Mouse (Mus musculus) heart, embryonic 13.5 days (tissue): ENCODE data around the gene Cenpb. TPM values are rescaled to one million over a fixed set of nuclear protein-coding genes. Genes with fewer than 3 reads are reported as not detected.

Experiments used
- ATAC-seq: fragments of 200-750 bp; cut with Nextera tagmentation; 2 replicates; pipeline ENCODE4 v1.8.0; 2017; ENCODE audit warnings: moderate TSS enrichment; ENCODE audit not compliant: insufficient number of reproducible peaks, low FRiP score, low TSS enrichment; ENCODE audit errors: extremely low read depth
- H3K27ac ChIP-seq: fragments of 300-500 bp; sonication (generic); replicated peaks from 2 replicates; pipeline ENCODE4 v1.5.1; 2015; ENCODE audit warnings: moderate library complexity, mild to moderate bottlenecking, inconsistent platforms
- H3K27me3 ChIP-seq: fragments of 300-500 bp; sonication (generic); replicated peaks from 2 replicates; pipeline ENCODE4 v1.6.1; 2015; ENCODE audit warnings: mild to moderate bottlenecking, inconsistent platforms
- H3K36me3 ChIP-seq: fragments of 300-500 bp; sonication (generic); 2 replicates; pipeline ENCODE4 v1.6.1; 2015; ENCODE audit warnings: mild to moderate bottlenecking, inconsistent platforms
- H3K4me1 ChIP-seq: fragments of 300-500 bp; sonication (generic); 2 replicates; pipeline ENCODE4 v1.6.1; 2015; ENCODE audit warnings: inconsistent platforms
- H3K4me2 ChIP-seq: fragments of 300-500 bp; sonication (generic); 2 replicates; pipeline ENCODE4 v1.6.1; 2015; ENCODE audit warnings: inconsistent platforms, mild to moderate bottlenecking, moderate library complexity
- H3K4me3 ChIP-seq: fragments of 300-500 bp; sonication (generic); 2 replicates; pipeline ENCODE4 v1.5.1; 2015; ENCODE audit warnings: moderate library complexity, mild to moderate bottlenecking, inconsistent platforms
- H3K9ac ChIP-seq: fragments of 300-500 bp; sonication (generic); 2 replicates; pipeline ENCODE4 v1.6.1; 2015; ENCODE audit warnings: inconsistent platforms, mild to moderate bottlenecking, moderate library complexity
- H3K9me3 ChIP-seq: fragments of 300-500 bp; sonication (generic); 2 replicates; pipeline ENCODE4 v1.6.1; 2016; ENCODE audit warnings: inconsistent platforms
- WGBS: fragments of 180-500 bp; shearing (Covaris S2); methylation state at CpG from one replicate; pipeline ENCODE4 v1.1.7; 2015; ENCODE audit warnings: mixed read lengths; 5-methylcytosine and 5-hydroxymethylcytosine counted together
- polyA plus RNA-seq: library from polyadenylated mRNA; unstranded; fragments of >200 nt; fragmentation: Nextera tagmentation; extraction: Ambion mirVana; gene quantifications from 2 replicates; pipeline ENCODE4 v1.2.1, GENCODE M21; 2015

The Cenpb gene
- polyA plus RNA-seq, 1 experiment from 2014 or later = 6.8 TPM

DNA sequence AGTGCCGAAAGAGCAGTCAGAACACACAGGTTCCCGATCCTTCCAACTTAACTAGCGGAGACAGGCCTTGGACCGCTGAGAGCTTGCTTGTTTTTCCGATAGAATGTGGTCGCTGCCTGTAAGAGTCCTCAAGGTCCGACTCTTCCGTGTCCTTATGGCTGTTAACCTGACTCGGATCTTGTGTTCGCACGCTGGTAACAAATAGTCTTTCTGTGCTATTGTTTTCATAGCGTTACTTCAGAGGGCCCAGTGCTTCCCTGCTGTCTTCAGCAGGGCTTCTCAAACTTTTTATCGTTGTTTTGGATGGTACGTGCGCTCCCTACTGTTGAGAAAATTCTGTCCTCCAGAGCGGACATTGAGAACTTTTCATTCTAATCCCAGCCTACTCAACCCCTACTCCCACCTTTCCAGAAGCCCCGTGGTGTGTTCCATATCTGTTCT is 19.2 kb downstream of the Cenpb start:
- Histone ChIP-seq H3K4me3 (peak overlapping the region; percentile 82), H3K4me2 (peak overlapping the region; percentile 85), H3K9me3 (peaks cover 9% of the 10 kb centered on the region; the same call in 1 of the 2 replicates), H3K27me3 (no peaks in the 10 kb centered on the region), H3K9ac (peak overlapping the region; percentile 84), H3K36me3 (peaks cover under 1% of the 10 kb centered on the region; the same call in 1 of the 2 replicates), H3K4me1 (peaks cover 44% of the 10 kb centered on the region), H3K27ac (peak overlapping the region; percentile 92)
- 0 out of 2 replicates have a peak, but pooled peaks have one; percentile 2 for ATAC-seq
- WGBS = 1% methylated on average over 17 of the region's 17 CpGs

GRCm38 (mm10) chr2:131159938-131160581 is 19.8 kb downstream of the Cenpb start, which contains the start of gene 1700037H04Rik:
1700037H04Rik (minus strand) TSS chr2:131160081.
- peaks cover 49% of the 10 kb centered on the region for H3K4me1 ChIP-seq
- H3K27me3 ChIP-seq = no peaks in the 10 kb centered on the region
- peak within 1 kb of the TSS; percentile 92 for H3K27ac ChIP-seq
- peaks cover 6% of the 10 kb centered on the region; the same call in 1 of the 2 replicates for H3K9me3 ChIP-seq
- H3K4me2 ChIP-seq = peak within 1 kb of the TSS; percentile 85
- ATAC-seq = peak; percentile 95
- H3K4me3 ChIP-seq = peak within 1 kb of the TSS; percentile 82
- peak within 1 kb of the TSS; percentile 93 for H3K9ac ChIP-seq
- peaks cover 7% of the 10 kb centered on the region for H3K36me3 ChIP-seq
- WGBS = under 1% methylated on average over 54 of the region's 54 CpGs

GRCm38 (mm10) chr2:131159491-131159910 is 20.4 kb downstream of the Cenpb start:
- WGBS = under 1% methylated on average over 18 of the region's 18 CpGs
- Histone ChIP-seq H3K9me3 (peaks cover under 1% of the 10 kb centered on the region; the same call in 1 of the 2 replicates), H3K27me3 (no peaks in the 10 kb centered on the region), H3K4me2 (peak overlapping the region; percentile 85), H3K36me3 (peaks cover 13% of the 10 kb centered on the region), H3K9ac (peak overlapping the region; percentile 93), H3K4me3 (peak overlapping the region; percentile 82), H3K27ac (peak overlapping the region; percentile 92), H3K4me1 (peaks cover 53% of the 10 kb centered on the region)
- peak; percentile 53 for ATAC-seq

- Histone ChIP-seq H3K4me1 (peaks cover 57% of the 10 kb centered on the region), H3K9ac (no peak overlapping the region), H3K27ac (no peak overlapping the region), H3K4me2 (peak overlapping the region; percentile 85), H3K36me3 (peaks cover 28% of the 10 kb centered on the region), H3K27me3 (no peaks in the 10 kb centered on the region), H3K9me3 (no peaks in the 10 kb centered on the region), H3K4me3 (no peak overlapping the region)
- 84% methylated on average over 7 of the region's 7 CpGs for WGBS
- ATAC-seq = no peak
These were observed 22.9 kb downstream of the Cenpb start for GRCm38 (mm10) chr2:131156987-131157386.

- Histone ChIP-seq H3K4me2 (no peak overlapping the region), H3K27me3 (no peaks in the 10 kb centered on the region), H3K36me3 (peaks cover 57% of the 10 kb centered on the region), H3K27ac (no peak overlapping the region), H3K9ac (no peak overlapping the region), H3K4me3 (no peak overlapping the region), H3K4me1 (peaks cover 45% of the 10 kb centered on the region), H3K9me3 (no peaks in the 10 kb centered on the region)
- WGBS = 91% methylated on average over 4 of the region's 4 CpGs
- ATAC-seq = no peak
These were observed 25.8 kb downstream of the Cenpb start for GRCm38 (mm10) chr2:131154036-131154435.

DNA sequence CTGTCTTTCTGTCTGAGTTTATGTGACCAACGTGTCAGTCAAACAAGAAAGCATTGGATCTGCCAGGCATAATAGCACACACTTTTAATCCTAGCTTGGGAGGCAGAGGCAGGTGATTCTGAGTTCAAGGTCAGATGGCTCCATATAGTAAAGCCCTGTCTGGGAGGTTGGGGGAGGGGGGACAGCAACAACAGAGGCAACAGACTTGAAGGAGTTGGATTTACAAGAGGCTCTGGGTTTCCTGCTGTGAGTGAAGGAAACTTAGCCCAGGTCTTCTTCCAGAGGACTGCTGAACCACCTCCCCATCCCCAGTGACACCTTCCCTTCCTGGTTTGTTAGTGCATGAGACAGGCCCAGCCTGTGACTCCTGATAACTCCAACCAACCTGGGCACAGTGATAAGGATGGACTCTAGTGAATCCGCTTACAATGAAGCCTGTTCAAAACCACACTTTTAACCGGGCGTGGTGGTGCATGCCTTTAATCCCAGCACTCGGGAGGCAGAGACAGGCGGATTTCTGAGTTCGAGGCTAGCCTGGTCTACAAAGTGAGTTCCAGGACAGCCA is 27.6 kb downstream of the Cenpb start:
- Histone ChIP-seq H3K36me3 (peaks cover 75% of the 10 kb centered on the region), H3K9ac (no peak overlapping the region), H3K4me3 (no peak overlapping the region), H3K9me3 (no peaks in the 10 kb centered on the region), H3K4me1 (peaks cover 34% of the 10 kb centered on the region), H3K4me2 (no peak overlapping the region), H3K27me3 (no peaks in the 10 kb centered on the region), H3K27ac (no peak overlapping the region)
- no peak for ATAC-seq
- 75% methylated on average over 7 of the region's 7 CpGs for WGBS

- Histone ChIP-seq H3K4me1 (peaks cover 10% of the 10 kb centered on the region), H3K27me3 (no peaks in the 10 kb centered on the region), H3K36me3 (peaks cover 91% of the 10 kb centered on the region), H3K4me3 (no peak overlapping the region), H3K27ac (no peak overlapping the region), H3K4me2 (no peak overlapping the region), H3K9ac (no peak overlapping the region), H3K9me3 (no peaks in the 10 kb centered on the region)
- WGBS = 91% methylated on average over 3 of the region's 3 CpGs
- no peak for ATAC-seq
These were observed 30.7 kb downstream of the Cenpb start for GRCm38 (mm10) chr2:131149254-131149578.

- H3K9me3 ChIP-seq = no peaks in the 10 kb centered on the region
- peak overlapping the region; percentile 53 for H3K27ac ChIP-seq
- H3K4me3 ChIP-seq = no peak overlapping the region
- ATAC-seq = no peak
- no peak overlapping the region for H3K9ac ChIP-seq
- peaks cover 10% of the 10 kb centered on the region for H3K4me1 ChIP-seq
- WGBS = 73% methylated on average over 8 of the region's 8 CpGs
- no peak overlapping the region for H3K4me2 ChIP-seq
- H3K36me3 ChIP-seq = peaks cover 97% of the 10 kb centered on the region
- no peaks in the 10 kb centered on the region for H3K27me3 ChIP-seq
These were observed 31.3 kb downstream of the Cenpb start for GRCm38 (mm10) chr2:131148353-131149253.

DNA sequence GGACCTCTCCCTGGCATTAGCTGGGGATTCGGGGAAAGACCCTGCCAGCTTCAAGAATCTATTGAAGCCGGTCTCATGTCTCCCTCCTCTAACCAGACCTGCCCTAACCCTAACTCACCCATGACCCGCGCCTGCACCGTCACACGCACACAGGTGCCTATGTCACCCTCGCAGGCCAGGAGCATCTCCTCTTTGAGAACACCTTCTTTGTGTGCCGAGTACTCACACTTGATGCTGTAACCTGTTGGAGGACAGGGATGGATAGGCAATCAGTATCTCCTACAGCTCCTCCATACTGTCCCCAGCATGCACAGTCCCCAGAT is 32.9 kb downstream of the Cenpb start:
- peaks cover 98% of the 10 kb centered on the region for H3K36me3 ChIP-seq
- H3K9ac ChIP-seq = no peak overlapping the region
- peaks cover 17% of the 10 kb centered on the region for H3K4me1 ChIP-seq
- no peaks in the 10 kb centered on the region for H3K9me3 ChIP-seq
- no peak overlapping the region for H3K4me2 ChIP-seq
- no peak for ATAC-seq
- 89% methylated on average over 8 of the region's 8 CpGs for WGBS
- H3K4me3 ChIP-seq = no peak overlapping the region
- H3K27me3 ChIP-seq = no peaks in the 10 kb centered on the region
- no peak overlapping the region for H3K27ac ChIP-seq

- 74% methylated on average over 21 of the region's 21 CpGs for WGBS
- no peaks in the 10 kb centered on the region for H3K27me3 ChIP-seq
- no peak overlapping the region for H3K4me3 ChIP-seq
- peaks cover 94% of the 10 kb centered on the region for H3K36me3 ChIP-seq
- H3K4me1 ChIP-seq = peaks cover 19% of the 10 kb centered on the region
- no peaks in the 10 kb centered on the region for H3K9me3 ChIP-seq
- H3K4me2 ChIP-seq = no peak overlapping the region
- no peak for ATAC-seq
- H3K9ac ChIP-seq = no peak overlapping the region
- H3K27ac ChIP-seq = no peak overlapping the region
These were observed 33.4 kb downstream of the Cenpb start for GRCm38 (mm10) chr2:131146193-131147042.
